9 mouse cellular contexts compared by ENCODE assay signal in the genomic region with DNA sequence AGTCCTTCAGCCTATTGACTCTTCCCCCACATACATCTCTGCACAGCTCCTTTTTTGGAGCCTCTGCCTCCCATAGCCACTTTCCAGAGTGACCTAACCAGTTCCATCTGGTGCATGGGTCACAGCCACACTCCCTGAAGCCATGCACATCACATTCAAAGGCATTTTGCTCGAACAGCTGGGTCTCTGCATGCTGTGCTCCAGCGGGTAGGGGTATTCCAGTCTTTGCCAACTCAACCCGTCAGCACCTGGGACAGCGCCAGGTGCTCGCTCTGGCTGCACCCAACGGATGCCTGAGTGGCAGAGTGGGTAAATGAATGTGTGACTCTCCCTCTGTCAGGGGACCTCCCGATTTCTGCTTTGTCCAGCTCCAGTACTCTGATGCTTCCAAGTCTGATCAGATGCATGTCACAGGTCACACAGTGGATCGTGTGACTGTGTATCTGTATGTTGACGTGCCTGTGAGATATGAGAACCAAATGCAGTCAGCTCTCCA.
A peak's percentile ranks its signal among the peaks of the same experiment; 100 is the strongest.
DNase-seq lines count a peak whose midpoint lies in the region; ATAC-seq lines count a peak whose summit lies in the region.
"Had no signal": no experiment of that assay in that cellular context is flagged by ENCODE, and none has a peak within 500 bp of the region (broad histone marks: within the 10 kb centered on the region; RNA-seq: fewer than 3 reads in every experiment).

No protein-coding gene starts in this region.

- WGBS in forebrain, embryonic 10.5 days = 11% methylated on average over 9 of the region's 9 CpGs
- 14% methylated on average over 9 of the region's 9 CpGs for WGBS in forebrain, embryonic 12.5 days
- WGBS in limb, embryonic 10.5 days = 11% methylated on average over 9 of the region's 9 CpGs

- H3K27me3 ChIP-seq in forebrain, embryonic 10.5 days (ENCODE audit: poor library complexity, severe bottlenecking) = peaks cover 37% of the 10 kb centered on the region
- peaks cover 35% of the 10 kb centered on the region for H3K27me3 ChIP-seq in forebrain, embryonic 12.5 days
- H3K27me3 ChIP-seq in limb, embryonic 10.5 days (ENCODE audit: low read depth, poor library complexity, severe bottlenecking) = peaks cover 37% of the 10 kb centered on the region

- DNase-seq in forebrain, embryonic 10.5 days (ENCODE audit: extremely low spot score, low spot score) = peak; percentile 55
- peak; percentile 24 for DNase-seq in urinary bladder, postnatal 25 days (ENCODE audit: low spot score)
- no peak for DNase-seq in urinary bladder, postnatal 10 days (ENCODE audit: low spot score)
- DNase-seq in limb, embryonic 10.5 days (ENCODE audit: low spot score) = peak; percentile 89
- DNase-seq in left cerebral cortex, adult 8-10 months (ENCODE audit: low spot score in 2 of 2) = no peak
- no peak for DNase-seq in thymus, postnatal 14 days
- no peak for DNase-seq in ovary, adult 18-20 months (ENCODE audit: low spot score)

- H3K36me3 ChIP-seq in forebrain, embryonic 10.5 days (replicated peaks) = no peaks in the 10 kb centered on the region
- H3K36me3 ChIP-seq in forebrain, embryonic 12.5 days (replicated peaks) = no peaks in the 10 kb centered on the region
- H3K36me3 ChIP-seq in limb, embryonic 10.5 days = no peaks in the 10 kb centered on the region
- H3K36me3 ChIP-seq: heart, embryonic 13.5 days had no signal

- H3K9ac ChIP-seq in forebrain, embryonic 12.5 days = no peak overlapping the region
- H3K9ac ChIP-seq: heart, embryonic 13.5 days had no signal

- no peak overlapping the region for H3K4me3 ChIP-seq in forebrain, embryonic 10.5 days
- no peak overlapping the region for H3K4me3 ChIP-seq in forebrain, embryonic 12.5 days (replicated peaks)
- no peak overlapping the region for H3K4me3 ChIP-seq in limb, embryonic 10.5 days
- H3K4me3 ChIP-seq: heart, embryonic 13.5 days had no signal

- H3K4me2 ChIP-seq in forebrain, embryonic 12.5 days = no peak overlapping the region
- H3K4me2 ChIP-seq: heart, embryonic 13.5 days had no signal

- H3K9me3 ChIP-seq in forebrain, embryonic 10.5 days = no peaks in the 10 kb centered on the region
- H3K9me3 ChIP-seq in forebrain, embryonic 12.5 days = no peaks in the 10 kb centered on the region
- H3K9me3 ChIP-seq in limb, embryonic 10.5 days (replicated peaks) = no peaks in the 10 kb centered on the region
- H3K9me3 ChIP-seq: heart, embryonic 13.5 days had no signal

- H3K4me1 ChIP-seq in forebrain, embryonic 10.5 days = peaks cover 36% of the 10 kb centered on the region
- H3K4me1 ChIP-seq in forebrain, embryonic 12.5 days = peaks cover 14% of the 10 kb centered on the region
- peaks cover 51% of the 10 kb centered on the region for H3K4me1 ChIP-seq in limb, embryonic 10.5 days

- no peak overlapping the region for H3K27ac ChIP-seq in forebrain, embryonic 10.5 days
- H3K27ac ChIP-seq in forebrain, embryonic 12.5 days = no peak overlapping the region
- H3K27ac ChIP-seq in limb, embryonic 10.5 days = no peak overlapping the region
- H3K27ac ChIP-seq: heart, embryonic 13.5 days had no signal

- ATAC-seq in forebrain, embryonic 12.5 days (ENCODE audit: low FRiP score) = no peak

Comparison
In these comparisons a context has a peak if more than half of its experiments do, and no peak if none do; other contexts are left out.
1. DNase-seq: peak in forebrain, embryonic 10.5 days (single experiment), urinary bladder, postnatal 25 days (single experiment) and limb, embryonic 10.5 days (single experiment); none in urinary bladder, postnatal 10 days (single experiment), left cerebral cortex, adult 8-10 months (0 of 2), thymus, postnatal 14 days (single experiment) and ovary, adult 18-20 months (single experiment).